Mouse (Mus musculus) limb, embryonic 11.5 days (tissue): ENCODE measurements at regions not wholly inside any gene's neighbourhood (a gene's known extent, or its start where the extent isn't known, plus 50 kb on each side); places are given as distances from the start of the nearest gene placed in this dataset.

Source experiments
- ATAC-seq: fragments of 200-750 bp; cut with Nextera tagmentation; 2 replicates; pipeline ENCODE4 v1.8.0; 2017; ENCODE audit warnings: low read depth; ENCODE audit not compliant: insufficient number of reproducible peaks, low FRiP score, low TSS enrichment
- DNase-seq: peaks from one replicate; pipeline ENCODE4 v3.0.0-alpha.2; 2015; ENCODE audit warnings: low spot score
- H3K27ac ChIP-seq: fragments of 300-500 bp; sonication (generic); replicated peaks from 2 replicates; pipeline ENCODE4 v1.5.1; 2014; ENCODE audit warnings: low read depth, mild to moderate bottlenecking, low read length
- H3K27me3 ChIP-seq: fragments of 300-500 bp; sonication (generic); 2 replicates; pipeline ENCODE4 v1.6.1; 2014; ENCODE audit warnings: mild to moderate bottlenecking, low read length, mixed read lengths; ENCODE audit not compliant: control insufficient read depth, insufficient read depth
- H3K36me3 ChIP-seq: fragments of 300-500 bp; sonication (generic); 2 replicates; pipeline ENCODE4 v1.6.1; 2014; ENCODE audit warnings: mild to moderate bottlenecking, low read length, moderate library complexity, mixed read lengths; ENCODE audit not compliant: control insufficient read depth, insufficient read depth
- H3K4me1 ChIP-seq: fragments of 300-500 bp; sonication (generic); 2 replicates; pipeline ENCODE4 v1.6.1; 2014; ENCODE audit warnings: low read length, mixed read lengths; ENCODE audit not compliant: control insufficient read depth, insufficient read depth
- H3K4me2 ChIP-seq: fragments of 300-500 bp; sonication (generic); 2 replicates; pipeline ENCODE4 v1.6.1; 2014; ENCODE audit warnings: low read depth, mild to moderate bottlenecking, moderate library complexity; ENCODE audit not compliant: severe bottlenecking
- H3K4me3 ChIP-seq: fragments of 300-500 bp; sonication (generic); 2 replicates; pipeline ENCODE4 v1.5.1; 2014; ENCODE audit warnings: low read depth, low read length
- H3K9ac ChIP-seq: fragments of 300-500 bp; sonication (generic); 2 replicates; pipeline ENCODE4 v1.6.1; 2014; ENCODE audit warnings: mild to moderate bottlenecking, low read length
- H3K9me3 ChIP-seq: fragments of 300-500 bp; sonication (generic); 2 replicates; pipeline ENCODE4 v1.6.1; 2016; ENCODE audit warnings: low read length; ENCODE audit not compliant: control insufficient read depth
- WGBS: fragments of 180-500 bp; shearing (Covaris S2); extraction: QIAGEN DNeasy Blood & Tissue Kit; methylation state at CpG from one replicate; pipeline ENCODE4 v1.1.7; 2014; 5-methylcytosine and 5-hydroxymethylcytosine counted together

GRCm38 (mm10) chr17:84048533-84048932 lies 139.2 kb downstream of the Zfp36l2 start:
- no peak overlapping the region for H3K9ac ChIP-seq
- WGBS: 77% methylated on average over 6 of the region's 6 CpGs
- DNase-seq: no peak
- H3K4me3 ChIP-seq: no peak overlapping the region
- no peak for ATAC-seq
- H3K4me1 ChIP-seq: peaks cover 6% of the 10 kb centered on the region
- no peak overlapping the region for H3K27ac ChIP-seq
- no peaks in the 10 kb centered on the region for H3K36me3 ChIP-seq
- H3K4me2 ChIP-seq: no peak overlapping the region
- no peaks in the 10 kb centered on the region for H3K9me3 ChIP-seq
- no peaks in the 10 kb centered on the region for H3K27me3 ChIP-seq

GRCm38 (mm10) chr17:84047520-84047919 lies 140.2 kb downstream of the Zfp36l2 start:
- Histone ChIP-seq H3K4me2 (no peak overlapping the region), H3K9ac (no peak overlapping the region), H3K4me1 (peaks cover 13% of the 10 kb centered on the region), H3K27me3 (no peaks in the 10 kb centered on the region), H3K4me3 (no peak overlapping the region), H3K9me3 (no peaks in the 10 kb centered on the region), H3K27ac (no peak overlapping the region), H3K36me3 (no peaks in the 10 kb centered on the region)
- DNase-seq (no peak), ATAC-seq (no peak)
- 85% methylated on average over 1 of the region's 1 CpGs for WGBS

- Histone ChIP-seq H3K4me2 (no peak overlapping the region), H3K27ac (no peak overlapping the region), H3K36me3 (no peaks in the 10 kb centered on the region), H3K9ac (no peak overlapping the region), H3K4me1 (peaks cover 13% of the 10 kb centered on the region), H3K27me3 (no peaks in the 10 kb centered on the region), H3K4me3 (no peak overlapping the region), H3K9me3 (no peaks in the 10 kb centered on the region)
- no peak for ATAC-seq
- DNase-seq: no peak
- 95% methylated on average over 1 of the region's 1 CpGs for WGBS
Observed at GRCm38 (mm10) chr17:84045812-84046211, 141.9 kb downstream of the Zfp36l2 start.

- 2% methylated on average over 5 of the region's 5 CpGs for WGBS
- H3K27me3 ChIP-seq: no peaks in the 10 kb centered on the region
- peaks cover 13% of the 10 kb centered on the region for H3K4me1 ChIP-seq
- peak overlapping the region; percentile 68 for H3K27ac ChIP-seq
- H3K4me2 ChIP-seq: no peak overlapping the region
- H3K4me3 ChIP-seq: no peak overlapping the region
- ATAC-seq (peak; percentile 86), DNase-seq (peak; percentile 82)
- no peak overlapping the region for H3K9ac ChIP-seq
- H3K36me3 ChIP-seq: no peaks in the 10 kb centered on the region
- no peaks in the 10 kb centered on the region for H3K9me3 ChIP-seq
Observed at GRCm38 (mm10) chr17:84044472-84044936, 143.2 kb downstream of the Zfp36l2 start.

GRCm38 (mm10) chr17:84043102-84043501 lies 144.6 kb downstream of the Zfp36l2 start:
- Histone ChIP-seq H3K4me3 (no peak overlapping the region), H3K4me1 (peaks cover 15% of the 10 kb centered on the region), H3K27me3 (no peaks in the 10 kb centered on the region), H3K4me2 (no peak overlapping the region), H3K9me3 (no peaks in the 10 kb centered on the region), H3K36me3 (no peaks in the 10 kb centered on the region), H3K27ac (0 out of 2 replicates have a peak overlapping the region, but pooled peaks have one; percentile 0), H3K9ac (peak overlapping the region; percentile 1; the same call in 1 of the 2 replicates)
- no peak for ATAC-seq
- WGBS: 73% methylated on average over 2 of the region's 2 CpGs
- no peak for DNase-seq

- WGBS: 78% methylated on average over 10 of the region's 10 CpGs
- H3K4me2 ChIP-seq: no peak overlapping the region
- H3K9ac ChIP-seq: no peak overlapping the region
- no peak for DNase-seq
- no peak overlapping the region for H3K27ac ChIP-seq
- no peak overlapping the region for H3K4me3 ChIP-seq
- H3K9me3 ChIP-seq: no peaks in the 10 kb centered on the region
- peaks cover 22% of the 10 kb centered on the region for H3K4me1 ChIP-seq
- no peak for ATAC-seq
- H3K36me3 ChIP-seq: no peaks in the 10 kb centered on the region
- H3K27me3 ChIP-seq: no peaks in the 10 kb centered on the region
Observed at GRCm38 (mm10) chr17:84039444-84039843, 148.3 kb downstream of the Zfp36l2 start.

GRCm38 (mm10) chr17:84037580-84038304 lies 150.0 kb downstream of the Zfp36l2 start:
- Histone ChIP-seq H3K27ac (0 out of 2 replicates have a peak overlapping the region, but pooled peaks have one; percentile 26), H3K4me2 (no peak overlapping the region), H3K27me3 (no peaks in the 10 kb centered on the region), H3K4me1 (peaks cover 15% of the 10 kb centered on the region), H3K9me3 (no peaks in the 10 kb centered on the region), H3K4me3 (no peak overlapping the region), H3K9ac (no peak overlapping the region), H3K36me3 (no peaks in the 10 kb centered on the region)
- 77% methylated on average over 11 of the region's 11 CpGs for WGBS
- ATAC-seq (no peak), DNase-seq (no peak)

GRCm38 (mm10) chr17:84036056-84036455 lies 151.7 kb downstream of the Zfp36l2 start:
- no peak for ATAC-seq
- Histone ChIP-seq H3K4me3 (no peak overlapping the region), H3K36me3 (no peaks in the 10 kb centered on the region), H3K4me1 (peaks cover 24% of the 10 kb centered on the region), H3K27ac (no peak overlapping the region), H3K9ac (no peak overlapping the region), H3K27me3 (no peaks in the 10 kb centered on the region), H3K4me2 (no peak overlapping the region), H3K9me3 (no peaks in the 10 kb centered on the region)
- WGBS: 83% methylated on average over 6 of the region's 6 CpGs
- DNase-seq: no peak
